Mouse (Mus musculus): ENCODE data around the gene Oscp1.

DNA sequence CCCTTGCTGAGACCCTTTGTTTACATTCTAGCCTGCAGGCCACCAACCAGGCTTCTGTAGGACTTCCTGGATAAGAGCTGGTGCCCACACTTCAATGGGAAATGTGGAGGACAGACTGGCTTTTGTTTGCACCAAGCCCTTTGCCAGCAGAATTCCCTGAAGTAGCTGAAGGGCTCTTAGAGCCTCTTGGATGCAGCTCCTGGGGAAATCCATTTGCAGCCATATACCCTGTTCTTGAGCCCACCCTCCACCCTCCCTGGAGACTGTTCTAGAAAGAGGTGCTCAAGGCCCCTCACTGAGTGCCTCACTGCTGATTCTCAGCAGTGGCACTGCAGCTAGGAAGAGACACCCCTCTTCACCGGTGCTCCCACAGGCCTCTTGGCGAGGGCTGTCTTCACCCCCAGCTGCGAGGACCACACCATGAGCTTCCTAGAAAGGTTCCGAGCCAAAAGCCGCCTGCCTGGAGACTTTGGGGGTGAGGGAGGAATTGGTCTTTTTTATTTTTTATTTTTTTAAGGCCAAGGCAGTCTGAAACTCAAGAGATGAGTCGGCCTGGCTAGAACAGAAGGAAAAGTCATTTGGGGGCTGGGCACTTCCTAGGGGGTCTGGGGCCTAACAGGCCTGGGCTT is 74.4 kb downstream of the Oscp1 start:
- no peak for TF ChIP-seq FLI1 (IDR thresholded peaks at IDR 0.05; ENCODE audit: low read length)
- TF ChIP-seq GATA1 (IDR thresholded peaks at IDR 0.05; ENCODE audit: borderline replicate concordance, low read length) = no peak
